Mouse (Mus musculus): Measurements from ENCODE around the gene Tent5c.

The Tent5c gene

GRCm38 (mm10) chr3:100489133-100490009, at the start of gene Tent5c:
Gene Tent5c (minus strand): TSS chr3:100489324.
- DNase-seq (ENCODE audit: low read depth, low spot score) = peak; percentile 98

- DNase-seq (ENCODE audit: low read depth, low spot score) = no peak
Observed at GRCm38 (mm10) chr3:100536686-100537085, 47.6 kb upstream of the Tent5c start.

- DNase-seq (ENCODE audit: low read depth, low spot score) = no peak
Observed at GRCm38 (mm10) chr3:100535902-100536301, 46.8 kb upstream of the Tent5c start.

- DNase-seq (ENCODE audit: low read depth, low spot score) = no peak
Observed at GRCm38 (mm10) chr3:100535298-100535697, 46.2 kb upstream of the Tent5c start.

GRCm38 (mm10) chr3:100534394-100534793, 45.3 kb upstream of the Tent5c start:
- DNase-seq (ENCODE audit: low read depth, low spot score) = no peak

- no peak for DNase-seq (ENCODE audit: low read depth, low spot score)
Observed at GRCm38 (mm10) chr3:100533429-100533828, 44.3 kb upstream of the Tent5c start.

- DNase-seq (ENCODE audit: low read depth, low spot score) = no peak
Observed at GRCm38 (mm10) chr3:100530919-100531318, 41.8 kb upstream of the Tent5c start.

GRCm38 (mm10) chr3:100530244-100530788, 41.2 kb upstream of the Tent5c start:
- DNase-seq (ENCODE audit: low read depth, low spot score) = no peak

GRCm38 (mm10) chr3:100522671-100523070, 33.5 kb upstream of the Tent5c start:
- no peak for DNase-seq (ENCODE audit: low read depth, low spot score)

GRCm38 (mm10) chr3:100521626-100522025, 32.5 kb upstream of the Tent5c start:
- no peak for DNase-seq (ENCODE audit: low read depth, low spot score)

- DNase-seq (ENCODE audit: low read depth, low spot score) = no peak
Observed at GRCm38 (mm10) chr3:100515754-100516141, 26.6 kb upstream of the Tent5c start.

GRCm38 (mm10) chr3:100515093-100515753, 26.1 kb upstream of the Tent5c start:
- DNase-seq (ENCODE audit: low read depth, low spot score) = no peak

GRCm38 (mm10) chr3:100507174-100507573, 18.1 kb upstream of the Tent5c start:
- DNase-seq (ENCODE audit: low read depth, low spot score) = no peak

GRCm38 (mm10) chr3:100506715-100507114, 17.6 kb upstream of the Tent5c start:
- DNase-seq (ENCODE audit: low read depth, low spot score) = no peak

GRCm38 (mm10) chr3:100503882-100504281, 14.8 kb upstream of the Tent5c start:
- DNase-seq (ENCODE audit: low read depth, low spot score) = no peak

- no peak for DNase-seq (ENCODE audit: low read depth, low spot score)
Observed at GRCm38 (mm10) chr3:100502516-100502915, 13.4 kb upstream of the Tent5c start.

- no peak for DNase-seq (ENCODE audit: low read depth, low spot score)
Observed at GRCm38 (mm10) chr3:100501899-100502298, 12.8 kb upstream of the Tent5c start.

GRCm38 (mm10) chr3:100496081-100496480, 7.0 kb upstream of the Tent5c start:
- DNase-seq (ENCODE audit: low read depth, low spot score) = no peak

GRCm38 (mm10) chr3:100495456-100495855, 6.3 kb upstream of the Tent5c start:
- DNase-seq (ENCODE audit: low read depth, low spot score) = no peak

GRCm38 (mm10) chr3:100494912-100495311, 5.8 kb upstream of the Tent5c start:
- DNase-seq (ENCODE audit: low read depth, low spot score) = no peak

GRCm38 (mm10) chr3:100490010-100490300, 831 bp upstream of the Tent5c start:
- DNase-seq (ENCODE audit: low read depth, low spot score) = peak; percentile 48

GRCm38 (mm10) chr3:100488251-100489132, 632 bp downstream of the Tent5c start:
- DNase-seq (ENCODE audit: low read depth, low spot score) = peak; percentile 53
